Mouse (Mus musculus) heart, adult 2 months (tissue): ENCODE measurements around the gene Slc46a1. TPM values are rescaled to one million over a fixed set of nuclear protein-coding genes. Genes with fewer than 3 reads are reported as not detected.

Experiments
- DNase-seq, 2 experiments: peaks; one replicate each; pipeline ENCODE4 v3.0.0; 2021
- H3K27ac ChIP-seq: fragments of 200-600 bp; 2 replicates; pipeline ENCODE4 v1.8.1; 2022
- H3K27me3 ChIP-seq: fragments of 200-500 bp; 2 replicates; pipeline ENCODE4 v1.6.1; 2012; ENCODE audit warnings: mild to moderate bottlenecking, low read length, inconsistent platforms, mixed read lengths; ENCODE audit not compliant: control insufficient read depth, insufficient read depth
- H3K36me3 ChIP-seq: fragments of 200-500 bp; 2 replicates; pipeline ENCODE4 v1.6.1; 2012; ENCODE audit warnings: low read length, inconsistent platforms; ENCODE audit not compliant: control insufficient read depth, insufficient read depth
- H3K4me1 ChIP-seq: fragments of 200-500 bp; 2 replicates; pipeline ENCODE4 v1.6.1; 2011; ENCODE audit warnings: low read length; ENCODE audit not compliant: control insufficient read depth, insufficient read depth
- H3K4me3 ChIP-seq: fragments of 200-600 bp; 2 replicates; pipeline ENCODE4 v1.8.1; 2022
- H3K79me2 ChIP-seq: fragments of 200-500 bp; replicated peaks from 2 replicates; pipeline ENCODE4 v1.6.1; 2012; ENCODE audit warnings: mild to moderate bottlenecking, inconsistent platforms, low read length, moderate library complexity, mixed read lengths; ENCODE audit not compliant: control insufficient read depth, insufficient read depth
- H3K9ac ChIP-seq: fragments of 200-500 bp; 2 replicates; pipeline ENCODE4 v1.6.1; 2012; ENCODE audit warnings: low read depth, mild to moderate bottlenecking, control low read depth, inconsistent platforms, low read length, mixed read lengths
- CTCF ChIP-seq: fragments of 200-600 bp; IDR thresholded peaks from 2 replicates; pipeline ENCODE4 v1.8.1; 2022; ENCODE audit warnings: antibody characterized with exemption, mild to moderate bottlenecking, moderate library complexity
- EP300 ChIP-seq: fragments of 200-500 bp; IDR thresholded peaks from 2 replicates; pipeline ENCODE4 v1.6.1; 2011; ENCODE audit warnings: low read depth, low read length, control low read depth; ENCODE audit not compliant: insufficient read depth
- POLR2A ChIP-seq: fragments of 200-500 bp; IDR thresholded peaks from 2 replicates; pipeline ENCODE4 v1.6.1; 2011; ENCODE audit warnings: mild to moderate bottlenecking, low read depth, low read length, control low read depth; ENCODE audit not compliant: insufficient read depth
- WGBS: fragments of 180-500 bp; shearing (Covaris S2); methylation state at CpG from one replicate; pipeline ENCODE4 v1.1.7; 2018; 5-methylcytosine and 5-hydroxymethylcytosine counted together
- intact Hi-C: fragments of 180-260 bp; cut with DNase I; formaldehyde crosslinking; loops from one replicate; pipeline ENCODE4 v1.15.1; 2025
- polyA plus RNA-seq: library from polyadenylated mRNA; depleted of rRNA; stranded (reverse); fragments of >200 nt; gene quantifications from 2 replicates; pipeline ENCODE4 v1.2.3, GENCODE M21; 2012
- total RNA-seq, 2 experiments: library from RNA; stranded (reverse); gene quantifications; 2 replicates each; pipeline ENCODE4 v1.2.3; 2021

The Slc46a1 gene
- total and polyA plus RNA-seq, 3 experiments = 1.7 to 7.8 (median 3.0) TPM

GRCm38 (mm10) chr11:78448242-78448641 is 17.3 kb upstream of the Slc46a1 start:
- WGBS = 82% methylated on average over 1 of the region's 1 CpGs

GRCm38 (mm10) chr11:78450337-78450736 is 15.2 kb upstream of the Slc46a1 start:
- TF ChIP-seq EP300 (no peak), CTCF (no peak), POLR2A (no peak)
- no peaks in the 10 kb centered on the region for H3K36me3 ChIP-seq
- intact Hi-C loops = no loop called here
- H3K27me3 ChIP-seq = no peaks in the 10 kb centered on the region
- no peak overlapping the region for H3K9ac ChIP-seq
- no peak for DNase-seq
- 22% methylated on average over 2 of the region's 2 CpGs for WGBS
- H3K27ac ChIP-seq = no peak overlapping the region
- H3K4me3 ChIP-seq = no peak overlapping the region
- H3K79me2 ChIP-seq = no peaks in the 10 kb centered on the region
- no peaks in the 10 kb centered on the region for H3K4me1 ChIP-seq

More at GRCm38 (mm10) chr11:78448242-78448641, 17.3 kb upstream of the Slc46a1 start:
- no peak for DNase-seq
- Histone ChIP-seq H3K27ac (no peak overlapping the region), H3K36me3 (no peaks in the 10 kb centered on the region), H3K4me1 (no peaks in the 10 kb centered on the region), H3K9ac (no peak overlapping the region), H3K79me2 (no peaks in the 10 kb centered on the region), H3K4me3 (no peak overlapping the region), H3K27me3 (no peaks in the 10 kb centered on the region)
- TF ChIP-seq POLR2A = no peak
- no peak for TF ChIP-seq EP300
- TF ChIP-seq CTCF = no peak
- intact Hi-C loops = no loop called here

GRCm38 (mm10) chr11:78453675-78454074 is 11.8 kb upstream of the Slc46a1 start:
- Histone ChIP-seq H3K27ac (no peak overlapping the region), H3K4me3 (no peak overlapping the region), H3K4me1 (no peaks in the 10 kb centered on the region), H3K27me3 (no peaks in the 10 kb centered on the region), H3K79me2 (no peaks in the 10 kb centered on the region), H3K9ac (no peak overlapping the region), H3K36me3 (no peaks in the 10 kb centered on the region)
- WGBS = 23% methylated on average over 4 of the region's 4 CpGs
- TF ChIP-seq CTCF = 0 out of 2 replicates have a peak, but pooled peaks have one; percentile 96
- TF ChIP-seq EP300 = no peak
- TF ChIP-seq POLR2A = no peak
- intact Hi-C loops = no loop called here
- peak; percentile 31 to 67 for DNase-seq

GRCm38 (mm10) chr11:78454276-78454675 is 11.2 kb upstream of the Slc46a1 start:
- H3K4me3 ChIP-seq = no peak overlapping the region
- intact Hi-C loops = no loop called here
- no peaks in the 10 kb centered on the region for H3K27me3 ChIP-seq
- no peaks in the 10 kb centered on the region for H3K79me2 ChIP-seq
- TF ChIP-seq POLR2A (no peak), CTCF (no peak), EP300 (no peak)
- H3K4me1 ChIP-seq = no peaks in the 10 kb centered on the region
- no peak for DNase-seq
- no peak overlapping the region for H3K9ac ChIP-seq
- H3K27ac ChIP-seq = no peak overlapping the region
- H3K36me3 ChIP-seq = no peaks in the 10 kb centered on the region
- WGBS = 59% methylated on average over 7 of the region's 7 CpGs

- DNase-seq = peak; percentile 19 to 42
- no peak overlapping the region for H3K9ac ChIP-seq
- H3K27ac ChIP-seq = no peak overlapping the region
- H3K79me2 ChIP-seq = no peaks in the 10 kb centered on the region
- H3K4me1 ChIP-seq = no peaks in the 10 kb centered on the region
- H3K36me3 ChIP-seq = no peaks in the 10 kb centered on the region
- intact Hi-C loops = no loop called here
- no peaks in the 10 kb centered on the region for H3K27me3 ChIP-seq
- TF ChIP-seq POLR2A = no peak
- peak; percentile 74 for TF ChIP-seq CTCF
- 20% methylated on average over 5 of the region's 5 CpGs for WGBS
- H3K4me3 ChIP-seq = no peak overlapping the region
Measured at GRCm38 (mm10) chr11:78455308-78455707, 10.2 kb upstream of the Slc46a1 start.

- no peak for DNase-seq
Measured at GRCm38 (mm10) chr11:78458740-78459139, 6.8 kb upstream of the Slc46a1 start.

More at GRCm38 (mm10) chr11:78458740-78459139, 6.8 kb upstream of the Slc46a1 start:
- TF ChIP-seq CTCF (no peak), POLR2A (no peak), EP300 (no peak)
- no peaks in the 10 kb centered on the region for H3K36me3 ChIP-seq
- intact Hi-C loops = no loop called here
- no peaks in the 10 kb centered on the region for H3K79me2 ChIP-seq
- H3K27me3 ChIP-seq = no peaks in the 10 kb centered on the region
- H3K9ac ChIP-seq = no peak overlapping the region
- no peak overlapping the region for H3K27ac ChIP-seq
- 73% methylated on average over 17 of the region's 17 CpGs for WGBS
- H3K4me1 ChIP-seq = no peaks in the 10 kb centered on the region
- H3K4me3 ChIP-seq = no peak overlapping the region
